Mouse (Mus musculus) heart, embryonic 12.5 days (tissue): ENCODE data around the gene Fads2. TPM values are rescaled to one million over a fixed set of nuclear protein-coding genes. Genes with fewer than 3 reads are reported as not detected.
A peak's percentile ranks its signal among the peaks of the same experiment; 100 is the strongest.

Source experiments
- ATAC-seq: fragments of 200-750 bp; cut with Nextera tagmentation; 2 replicates; pipeline ENCODE4 v1.8.0; 2017; ENCODE audit warnings: moderate TSS enrichment, moderate library complexity; ENCODE audit not compliant: insufficient number of reproducible peaks, low FRiP score
- H3K27ac ChIP-seq: fragments of 300-500 bp; sonication (generic); 2 replicates; pipeline ENCODE4 v1.5.1; 2016; ENCODE audit warnings: mild to moderate bottlenecking, moderate library complexity; ENCODE audit not compliant: poor library complexity, severe bottlenecking
- H3K27me3 ChIP-seq: fragments of 300-500 bp; sonication (generic); replicated peaks from 2 replicates; pipeline ENCODE4 v1.6.1; 2016; ENCODE audit warnings: mild to moderate bottlenecking, moderate library complexity
- H3K36me3 ChIP-seq: fragments of 300-500 bp; sonication (generic); 2 replicates; pipeline ENCODE4 v1.6.1; 2016; ENCODE audit warnings: mild to moderate bottlenecking, moderate library complexity
- H3K4me1 ChIP-seq: fragments of 300-500 bp; sonication (generic); replicated peaks from 2 replicates; pipeline ENCODE4 v1.6.1; 2016; ENCODE audit warnings: mild to moderate bottlenecking
- H3K4me2 ChIP-seq: fragments of 300-500 bp; sonication (generic); 2 replicates; pipeline ENCODE4 v1.6.1; 2016; ENCODE audit warnings: mild to moderate bottlenecking, moderate library complexity
- H3K4me3 ChIP-seq: fragments of 300-500 bp; sonication (generic); 2 replicates; pipeline ENCODE4 v1.5.1; 2016; ENCODE audit warnings: mild to moderate bottlenecking
- H3K9ac ChIP-seq: fragments of 300-500 bp; sonication (generic); 2 replicates; pipeline ENCODE4 v1.6.1; 2016; ENCODE audit warnings: mild to moderate bottlenecking, moderate library complexity
- H3K9me3 ChIP-seq: fragments of 300-500 bp; sonication (generic); replicated peaks from 2 replicates; pipeline ENCODE4 v1.6.1; 2016; ENCODE audit warnings: mild to moderate bottlenecking, moderate library complexity
- WGBS: fragments of 180-500 bp; shearing (Covaris S2); methylation state at CpG from one replicate; pipeline ENCODE4 v1.1.7; 2016; 5-methylcytosine and 5-hydroxymethylcytosine counted together
- polyA plus RNA-seq: library from polyadenylated mRNA; unstranded; fragments of >200 nt; fragmentation: Nextera tagmentation; extraction: Ambion mirVana; gene quantifications from 2 replicates; pipeline ENCODE4 v1.2.1, GENCODE M21; 2016

Gene Fads2
- polyA plus RNA-seq, 1 experiment from 2014 or later, result 66.7 TPM

DNA sequence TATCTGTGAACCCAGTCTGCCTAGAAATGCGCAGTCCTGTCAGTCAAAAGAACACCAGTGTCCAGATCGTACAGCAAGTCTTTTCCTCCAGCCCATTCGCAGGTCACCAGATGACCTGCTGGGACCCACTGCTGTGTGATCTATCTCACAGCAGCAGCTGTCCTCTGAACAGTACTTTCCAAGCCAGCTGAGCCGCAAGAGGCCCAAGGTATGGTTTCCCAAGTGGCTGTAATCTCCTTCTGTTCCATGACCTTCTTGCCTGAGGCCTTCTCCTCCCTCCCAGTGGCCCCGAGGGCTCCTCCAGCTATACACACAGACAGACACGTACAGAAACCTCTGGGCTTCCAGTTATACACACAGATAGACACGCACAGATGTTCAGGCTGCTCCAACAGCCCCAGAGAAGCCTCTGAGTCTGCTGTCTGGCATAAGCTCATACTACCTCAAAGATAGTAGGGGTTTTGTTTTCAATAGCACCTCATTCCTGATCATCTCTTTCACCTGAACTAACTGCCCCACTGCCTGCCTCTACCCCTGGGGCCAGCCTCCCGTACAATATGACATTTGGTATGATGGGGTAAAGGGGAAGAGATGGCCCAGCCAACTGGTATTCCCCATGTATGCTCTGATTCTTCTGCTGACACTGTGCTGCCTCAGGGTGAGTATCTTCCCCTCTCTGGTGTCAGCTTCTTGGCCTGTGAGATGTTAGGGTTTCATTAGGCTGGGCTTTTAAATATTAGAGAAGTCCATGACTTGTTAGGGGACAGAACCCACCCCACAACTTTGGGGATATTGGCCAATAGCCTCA lies 40.6 kb downstream of the Fads2 start:
- Histone ChIP-seq H3K27ac (peak overlapping the region; percentile 48; the same call in 1 of the 2 replicates), H3K4me2 (no peak overlapping the region), H3K4me1 (peaks cover 17% of the 10 kb centered on the region), H3K4me3 (no peak overlapping the region), H3K27me3 (no peaks in the 10 kb centered on the region), H3K9me3 (no peaks in the 10 kb centered on the region), H3K36me3 (peaks cover 84% of the 10 kb centered on the region), H3K9ac (peak overlapping the region; percentile 29; the same call in 1 of the 2 replicates)
- no peak for ATAC-seq
- 40% methylated on average over 8 of the region's 8 CpGs for WGBS

DNA sequence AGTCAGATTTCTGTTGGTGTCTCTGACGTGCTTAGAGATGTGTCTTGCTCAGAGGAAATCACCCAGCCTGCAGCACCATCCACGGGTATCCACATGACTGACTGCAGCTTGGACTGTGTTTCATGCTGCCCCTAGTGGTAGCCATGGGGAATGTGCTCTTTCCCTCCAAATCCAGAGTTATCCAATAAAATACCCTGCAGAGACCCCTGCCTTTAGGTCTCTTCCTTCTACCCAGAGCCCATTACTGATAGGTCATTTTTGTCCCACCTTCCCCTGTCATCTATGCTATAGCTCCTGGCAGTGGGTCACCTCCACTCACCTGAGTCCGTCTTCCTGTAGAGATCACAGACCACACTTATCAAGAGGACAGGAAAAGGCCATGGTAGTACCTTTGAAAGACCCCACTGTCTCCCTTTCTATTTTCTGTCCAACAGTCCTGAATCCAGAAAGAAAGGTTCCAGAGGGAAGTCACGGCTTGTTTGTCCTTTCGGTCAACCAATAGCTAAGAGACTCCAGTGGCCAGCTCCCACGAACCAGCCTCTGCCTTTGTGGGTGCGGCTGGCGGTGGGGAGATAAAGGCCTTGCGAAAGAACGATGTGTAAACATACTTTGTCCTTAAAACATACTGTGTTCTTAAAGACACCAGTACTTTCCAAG lies 41.5 kb downstream of the Fads2 start:
- Histone ChIP-seq H3K4me3 (no peak overlapping the region), H3K36me3 (peaks cover 84% of the 10 kb centered on the region), H3K9ac (no peak overlapping the region), H3K27ac (peak overlapping the region; percentile 48; the same call in 1 of the 2 replicates), H3K27me3 (no peaks in the 10 kb centered on the region), H3K4me1 (peaks cover 17% of the 10 kb centered on the region), H3K9me3 (no peaks in the 10 kb centered on the region), H3K4me2 (peak overlapping the region; percentile 17; the same call in 1 of the 2 replicates)
- WGBS, result 29% methylated on average over 10 of the region's 10 CpGs
- peak; percentile 73 for ATAC-seq

DNA sequence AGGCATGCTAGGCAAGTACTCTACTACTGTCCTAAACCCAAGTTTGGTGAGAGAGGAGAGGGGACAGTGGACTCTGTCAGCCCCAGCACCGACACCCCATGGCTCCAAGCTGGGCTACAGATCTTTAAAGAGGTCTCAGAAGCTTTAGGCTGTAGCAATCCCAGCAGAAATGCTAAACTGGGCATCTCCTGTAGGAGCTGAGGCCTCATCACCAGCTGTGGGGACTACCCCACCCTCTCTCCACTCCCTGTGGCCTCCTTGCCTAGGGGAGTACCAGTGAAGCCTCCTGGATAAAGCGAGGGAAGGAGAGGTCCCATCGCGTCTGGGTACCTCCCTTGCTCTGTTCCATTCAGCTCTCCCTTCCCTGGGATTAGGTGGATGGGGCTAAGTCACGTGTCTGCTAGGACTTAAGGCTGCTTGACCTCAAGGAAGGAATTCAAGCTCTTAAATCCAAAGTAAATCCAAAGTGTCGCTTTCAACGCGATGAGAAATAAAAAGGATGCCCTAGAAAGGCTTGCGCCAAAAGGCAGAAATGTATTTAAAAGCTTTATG lies 42.6 kb downstream of the Fads2 start:
- H3K4me3 ChIP-seq, result no peak overlapping the region
- WGBS, result 68% methylated on average over 9 of the region's 9 CpGs
- no peak overlapping the region for H3K4me2 ChIP-seq
- ATAC-seq, result no peak
- peaks cover 84% of the 10 kb centered on the region for H3K36me3 ChIP-seq
- H3K9me3 ChIP-seq, result no peaks in the 10 kb centered on the region
- H3K9ac ChIP-seq, result no peak overlapping the region
- H3K27me3 ChIP-seq, result no peaks in the 10 kb centered on the region
- no peak overlapping the region for H3K27ac ChIP-seq
- peaks cover 14% of the 10 kb centered on the region; the same call in 1 of the 2 replicates for H3K4me1 ChIP-seq

DNA sequence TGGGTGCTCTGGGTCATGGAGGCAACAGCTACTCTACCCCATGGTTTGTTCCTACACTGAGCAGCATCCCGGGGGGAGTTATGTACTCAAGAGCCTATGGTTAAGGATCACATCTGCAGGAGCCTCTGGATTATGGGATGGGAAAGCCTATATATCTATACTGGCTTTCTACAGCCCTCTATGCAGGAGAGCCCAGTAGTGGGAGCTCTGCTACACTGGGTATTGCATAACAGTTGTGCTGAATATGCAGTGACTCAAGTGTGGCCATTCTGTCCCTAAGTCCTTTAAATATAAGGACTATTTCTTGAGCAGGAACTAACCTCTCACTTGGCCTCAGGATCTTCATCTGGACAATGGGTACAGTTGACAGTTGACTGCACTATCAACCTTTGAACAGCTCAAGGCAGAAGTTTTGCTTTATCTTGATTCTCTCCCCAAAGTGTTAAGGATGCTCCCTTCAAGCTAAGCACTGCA lies 43.2 kb downstream of the Fads2 start:
- 92% methylated on average over 1 of the region's 1 CpGs for WGBS
- Histone ChIP-seq H3K36me3 (peaks cover 85% of the 10 kb centered on the region), H3K27ac (no peak overlapping the region), H3K9me3 (no peaks in the 10 kb centered on the region), H3K4me3 (no peak overlapping the region), H3K9ac (no peak overlapping the region), H3K4me2 (no peak overlapping the region), H3K4me1 (peaks cover 14% of the 10 kb centered on the region; the same call in 1 of the 2 replicates), H3K27me3 (no peaks in the 10 kb centered on the region)
- no peak for ATAC-seq

- Histone ChIP-seq H3K9ac (no peak overlapping the region), H3K27ac (no peak overlapping the region), H3K27me3 (no peaks in the 10 kb centered on the region), H3K4me1 (peaks cover 14% of the 10 kb centered on the region; the same call in 1 of the 2 replicates), H3K4me2 (no peak overlapping the region), H3K9me3 (no peaks in the 10 kb centered on the region), H3K4me3 (no peak overlapping the region), H3K36me3 (peaks cover 86% of the 10 kb centered on the region)
- WGBS, result 64% methylated on average over 11 of the region's 11 CpGs
- no peak for ATAC-seq
Measured at GRCm38 (mm10) chr19:10057486-10058351, 43.8 kb downstream of the Fads2 start.

GRCm38 (mm10) chr19:10056686-10057085 lies 44.9 kb downstream of the Fads2 start:
- Histone ChIP-seq H3K27ac (no peak overlapping the region), H3K9ac (no peak overlapping the region), H3K4me1 (peaks cover 14% of the 10 kb centered on the region; the same call in 1 of the 2 replicates), H3K4me2 (no peak overlapping the region), H3K9me3 (no peaks in the 10 kb centered on the region), H3K4me3 (no peak overlapping the region), H3K36me3 (peaks cover 85% of the 10 kb centered on the region), H3K27me3 (no peaks in the 10 kb centered on the region)
- WGBS, result 89% methylated on average over 3 of the region's 3 CpGs
- ATAC-seq, result no peak

- H3K9ac ChIP-seq, result no peak overlapping the region
- H3K4me3 ChIP-seq, result no peak overlapping the region
- 84% methylated on average over 22 of the region's 22 CpGs for WGBS
- no peaks in the 10 kb centered on the region for H3K9me3 ChIP-seq
- H3K27ac ChIP-seq, result no peak overlapping the region
- peaks cover 14% of the 10 kb centered on the region for H3K4me1 ChIP-seq
- no peaks in the 10 kb centered on the region for H3K27me3 ChIP-seq
- no peak for ATAC-seq
- no peak overlapping the region for H3K4me2 ChIP-seq
- H3K36me3 ChIP-seq, result peaks cover 81% of the 10 kb centered on the region
Measured at GRCm38 (mm10) chr19:10055783-10056660, 45.5 kb downstream of the Fads2 start.

GRCm38 (mm10) chr19:10055261-10055660 lies 46.3 kb downstream of the Fads2 start:
- WGBS, result 82% methylated on average over 3 of the region's 3 CpGs
- Histone ChIP-seq H3K27ac (no peak overlapping the region), H3K9me3 (no peaks in the 10 kb centered on the region), H3K4me3 (no peak overlapping the region), H3K27me3 (no peaks in the 10 kb centered on the region), H3K9ac (no peak overlapping the region), H3K4me2 (no peak overlapping the region), H3K36me3 (peaks cover 79% of the 10 kb centered on the region), H3K4me1 (peaks cover 15% of the 10 kb centered on the region)
- ATAC-seq, result no peak

DNA sequence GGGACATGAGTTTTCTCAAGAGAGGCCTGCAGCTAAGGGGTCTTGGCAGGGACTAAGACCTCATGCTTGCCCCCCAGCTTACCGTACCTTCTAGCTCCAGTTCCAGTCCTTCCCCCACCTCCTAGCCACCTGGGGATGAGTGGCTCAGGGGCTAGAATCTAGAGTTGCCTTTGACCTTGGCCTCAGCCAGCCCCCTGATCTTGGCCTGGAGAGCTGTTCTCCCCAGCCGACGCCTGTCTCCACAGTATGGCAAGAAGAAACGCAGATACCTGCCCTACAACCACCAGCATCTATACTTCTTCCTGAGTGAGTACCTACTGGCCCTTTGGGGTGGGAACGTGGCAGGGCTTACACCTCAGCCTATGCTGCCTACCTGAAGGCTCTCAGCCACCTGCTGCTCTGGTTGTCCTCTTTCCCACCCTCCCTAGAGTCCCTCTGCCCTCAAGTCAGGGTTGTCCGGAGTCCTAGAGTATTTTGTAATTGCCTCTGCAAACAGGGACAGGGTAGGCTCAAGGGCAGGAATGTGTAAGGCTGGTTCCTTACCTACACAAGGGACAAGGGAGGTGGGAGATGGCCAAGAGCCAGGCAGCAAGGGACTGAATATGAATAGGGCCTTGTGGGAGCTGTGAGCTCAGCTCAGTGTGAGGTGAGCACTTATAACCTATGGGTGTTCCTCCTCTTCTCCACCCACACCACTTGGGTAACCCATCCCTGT lies 47.0 kb downstream of the Fads2 start:
- H3K9me3 ChIP-seq, result no peaks in the 10 kb centered on the region
- no peak overlapping the region for H3K4me3 ChIP-seq
- H3K4me2 ChIP-seq, result no peak overlapping the region
- no peaks in the 10 kb centered on the region for H3K27me3 ChIP-seq
- ATAC-seq, result no peak
- no peak overlapping the region for H3K9ac ChIP-seq
- no peak overlapping the region for H3K27ac ChIP-seq
- H3K36me3 ChIP-seq, result peaks cover 79% of the 10 kb centered on the region
- 81% methylated on average over 6 of the region's 6 CpGs for WGBS
- peaks cover 19% of the 10 kb centered on the region for H3K4me1 ChIP-seq
